ENCODE assay signal across 8 mouse cellular contexts in the genomic region with DNA sequence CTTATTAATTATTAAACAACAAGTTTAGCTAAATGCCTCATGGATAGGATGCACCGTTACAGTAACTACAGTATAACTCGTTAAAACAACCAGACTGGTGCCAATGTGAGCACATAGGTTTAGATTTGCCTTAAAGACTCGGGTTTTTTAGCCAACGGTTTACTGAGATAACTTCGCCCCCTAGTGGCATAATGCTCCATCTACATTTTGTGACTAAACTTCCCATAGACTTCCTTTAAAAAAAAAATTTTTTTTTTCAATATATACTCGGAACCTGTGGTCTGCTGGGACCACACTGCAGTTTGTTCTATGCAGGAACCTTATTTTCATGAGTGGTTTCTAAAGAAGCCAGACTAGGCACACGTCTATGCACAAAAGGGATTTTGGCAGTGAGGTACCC. TPM values are rescaled to one million over a fixed set of nuclear protein-coding genes. Genes with fewer than 3 reads are reported as not detected.
DNase-seq lines count a peak whose midpoint lies in the region; ATAC-seq and TF ChIP-seq lines count a peak whose summit lies in the region.

No protein-coding gene starts in this region.

- no peaks in the 10 kb centered on the region for H3K79me2 ChIP-seq in myocyte (ENCODE audit: control insufficient read depth, insufficient read depth)

- ATAC-seq in forebrain, postnatal 0 days: peak; percentile 77
- ATAC-seq in intestine, embryonic 14.5 days (replicated peaks; ENCODE audit: low FRiP score, low TSS enrichment, low read depth): no peak
- no peak for ATAC-seq in limb, embryonic 14.5 days (ENCODE audit: low FRiP score, low read depth)

- H3K4me3 ChIP-seq in forebrain, postnatal 0 days (ENCODE audit: low read depth, low read length): no peak overlapping the region
- no peak overlapping the region for H3K4me3 ChIP-seq in intestine, embryonic 14.5 days (ENCODE audit: low read depth, low read length)
- no peak overlapping the region for H3K4me3 ChIP-seq in limb, embryonic 14.5 days (replicated peaks; ENCODE audit: low read length)
- no peak overlapping the region for H3K4me3 ChIP-seq in myocyte

- peak; percentile 13 for DNase-seq in kidney, adult 18-20 months
- DNase-seq in kidney, adult 11 months: no peak
- DNase-seq in c-Kit-positive CD71-positive TER-119-negative erythroid progenitor cells, embryonic 14.5 days (ENCODE audit: low read depth): peak; percentile 27
- DNase-seq in forebrain, postnatal 0 days: peak; percentile 90
- peak; percentile 55 for DNase-seq in intestine, embryonic 14.5 days (ENCODE audit: low spot score)
- peak; percentile 92 for DNase-seq in limb, embryonic 14.5 days (ENCODE audit: low spot score)
- DNase-seq in urinary bladder, adult 2 months (ENCODE audit: low spot score): no peak

- peak; percentile 84 for TF ChIP-seq CTCF in forebrain, postnatal 0 days (IDR thresholded peaks at IDR 0.05; ENCODE audit: low read depth)

- H3K36me3 ChIP-seq in forebrain, postnatal 0 days (ENCODE audit: insufficient read depth): no peaks in the 10 kb centered on the region
- H3K36me3 ChIP-seq in intestine, embryonic 14.5 days (ENCODE audit: control insufficient read depth, insufficient read depth, low read length): no peaks in the 10 kb centered on the region
- no peaks in the 10 kb centered on the region for H3K36me3 ChIP-seq in limb, embryonic 14.5 days (ENCODE audit: control insufficient read depth, insufficient read depth, low read length)
- no peaks in the 10 kb centered on the region for H3K36me3 ChIP-seq in myocyte (ENCODE audit: control insufficient read depth, insufficient read depth)

- H3K27ac ChIP-seq in forebrain, postnatal 0 days (ENCODE audit: low read depth, low read length): no peak overlapping the region
- no peak overlapping the region for H3K27ac ChIP-seq in intestine, embryonic 14.5 days (ENCODE audit: low read depth)
- no peak overlapping the region for H3K27ac ChIP-seq in limb, embryonic 14.5 days (replicated peaks; ENCODE audit: low read depth, low read length)

- 5% methylated on average over 7 of the region's 7 CpGs for WGBS in forebrain, postnatal 0 days
- WGBS in intestine, embryonic 14.5 days: 8% methylated on average over 7 of the region's 7 CpGs
- WGBS in limb, embryonic 14.5 days: 4% methylated on average over 7 of the region's 7 CpGs

- H3K9me3 ChIP-seq in forebrain, postnatal 0 days (ENCODE audit: low read length): no peaks in the 10 kb centered on the region
- H3K9me3 ChIP-seq in intestine, embryonic 14.5 days (ENCODE audit: control insufficient read depth, low read length): no peaks in the 10 kb centered on the region
- no peaks in the 10 kb centered on the region for H3K9me3 ChIP-seq in limb, embryonic 14.5 days (ENCODE audit: control insufficient read depth, low read length)

- no peak overlapping the region for H3K9ac ChIP-seq in forebrain, postnatal 0 days
- no peak overlapping the region for H3K9ac ChIP-seq in intestine, embryonic 14.5 days (ENCODE audit: low read length)
- H3K9ac ChIP-seq in limb, embryonic 14.5 days (ENCODE audit: low read depth, low read length, severe bottlenecking): no peak overlapping the region

- H3K27me3 ChIP-seq in forebrain, postnatal 0 days (ENCODE audit: insufficient read depth, low read length): no peaks in the 10 kb centered on the region
- no peaks in the 10 kb centered on the region; the same call in none of the 2 replicates for H3K27me3 ChIP-seq in intestine, embryonic 14.5 days (replicated peaks; ENCODE audit: control insufficient read depth, insufficient read depth, low read length)
- no peaks in the 10 kb centered on the region for H3K27me3 ChIP-seq in limb, embryonic 14.5 days (ENCODE audit: control insufficient read depth, insufficient read depth, low read length)
- peaks cover 4% of the 10 kb centered on the region for H3K27me3 ChIP-seq in myocyte (ENCODE audit: control insufficient read depth, insufficient read depth, insufficient read length)

- no peak overlapping the region for H3ac ChIP-seq in myocyte (ENCODE audit: control insufficient read depth, insufficient read length)

- TF ChIP-seq POLR2A in limb, embryonic 14.5 days (IDR thresholded peaks at IDR 0.05; ENCODE audit: borderline replicate concordance, extremely low read depth, insufficient read depth, insufficient read length): no peak
- no peak for TF ChIP-seq POLR2A in myocyte (IDR thresholded peaks at IDR 0.05; ENCODE audit: insufficient read length, low read depth)

- H3K4me1 ChIP-seq in forebrain, postnatal 0 days (ENCODE audit: insufficient read depth): no peaks in the 10 kb centered on the region
- no peaks in the 10 kb centered on the region for H3K4me1 ChIP-seq in intestine, embryonic 14.5 days (replicated peaks; ENCODE audit: control insufficient read depth, insufficient read depth, low read length)
- no peaks in the 10 kb centered on the region for H3K4me1 ChIP-seq in limb, embryonic 14.5 days (ENCODE audit: control insufficient read depth, insufficient read depth, low read length)

- 0 out of 2 replicates have a peak overlapping the region, but pooled peaks have one; percentile 16 for H3K4me2 ChIP-seq in forebrain, postnatal 0 days (ENCODE audit: low read depth)
- H3K4me2 ChIP-seq in intestine, embryonic 14.5 days (ENCODE audit: low read length): peak overlapping the region; percentile 26
- no peak overlapping the region for H3K4me2 ChIP-seq in limb, embryonic 14.5 days (replicated peaks; ENCODE audit: low read depth, low read length, severe bottlenecking)
- peak overlapping the region; percentile 42 for H3K4me2 ChIP-seq in myocyte (ENCODE audit: low read depth)

TF ChIP-seq in myocyte, 11 proteins besides CTCF, POLR2A, EP300 and RAD21:
- no peak for TF ChIP-seq SRF (IDR thresholded peaks at IDR 0.05; ENCODE audit: control insufficient read depth, insufficient read length, low read depth)
- no peak for TF ChIP-seq USF1 (IDR thresholded peaks at IDR 0.05; ENCODE audit: low read depth)
- no peak for TF ChIP-seq POLR2AphosphoS2 (IDR thresholded peaks at IDR 0.05; ENCODE audit: insufficient read length, low read depth)
- no peak for TF ChIP-seq REST (IDR thresholded peaks at IDR 0.05; ENCODE audit: insufficient read depth, insufficient read length)
- TF ChIP-seq TCF3 (IDR thresholded peaks at IDR 0.05; ENCODE audit: insufficient read length, low read depth): no peak
- no peak for TF ChIP-seq MYOG (IDR thresholded peaks at IDR 0.05; ENCODE audit: control insufficient read depth in 1 of 3, insufficient read depth in 1 of 3, insufficient read length in 2 of 3, low read depth in 2 of 3)
- TF ChIP-seq E2F4 (IDR thresholded peaks at IDR 0.05; ENCODE audit: insufficient read depth): no peak
- TF ChIP-seq MYOD1 (IDR thresholded peaks at IDR 0.05; ENCODE audit: control insufficient read depth in 1 of 3, insufficient read length in 2 of 3, low read depth in 2 of 3): no peak
- no peak for TF ChIP-seq CEBPB (IDR thresholded peaks at IDR 0.05; ENCODE audit: insufficient read depth, poor library complexity, severe bottlenecking)
- TF ChIP-seq MAX (IDR thresholded peaks at IDR 0.05; ENCODE audit: low read depth): no peak
- no peak for TF ChIP-seq TCF12 (IDR thresholded peaks at IDR 0.05; ENCODE audit: insufficient read depth, poor library complexity, severe bottlenecking)

RNA-seq across cellular contexts. Expression of a gene that starts 16.2 kb away (rescaled TPM):
- 1.1 and 1.8 TPM in 2 replicates for total RNA-seq in forebrain, postnatal 0 days (2014; rRNA removed)
- polyA plus RNA-seq in forebrain, postnatal 0 days (2015; fragmentation: Nextera tagmentation; extraction: Ambion mirVana): 1.8 and 1.9 TPM in 2 replicates
- 0.08 and 0.30 TPM in 2 replicates for polyA plus RNA-seq in intestine, embryonic 14.5 days (2014; fragmentation: Nextera tagmentation; extraction: Ambion mirVana)
- 0.12 and 1.2 TPM in 2 replicates for polyA plus RNA-seq in limb, embryonic 14.5 days (2012; rRNA removed)
- 0.23 and 0.59 TPM in 2 replicates for polyA plus RNA-seq in limb, embryonic 14.5 days (2014; fragmentation: Nextera tagmentation; extraction: Ambion mirVana)
- 0.01 TPM for polyA plus RNA-seq in myocyte (2012; fragmentation: generic; extraction: Trizol)
- polyA plus RNA-seq in urinary bladder, adult 2 months (2012; rRNA removed): 0.23 TPM in 1 of 2 replicates, not detected in the other

RNA-seq across cellular contexts. Expression of a gene that starts 18.3 kb away (rescaled TPM):
- 95.0 and 99.9 TPM in 2 replicates for total RNA-seq in forebrain, postnatal 0 days (2014; rRNA removed)
- polyA plus RNA-seq in forebrain, postnatal 0 days (2015; fragmentation: Nextera tagmentation; extraction: Ambion mirVana): 30.7 and 42.8 TPM in 2 replicates
- polyA plus RNA-seq in intestine, embryonic 14.5 days (2014; fragmentation: Nextera tagmentation; extraction: Ambion mirVana): 37.6 and 41.4 TPM in 2 replicates
- polyA plus RNA-seq in limb, embryonic 14.5 days (2012; rRNA removed): 23.2 and 24.6 TPM in 2 replicates
- 32.6 and 33.0 TPM in 2 replicates for polyA plus RNA-seq in limb, embryonic 14.5 days (2014; fragmentation: Nextera tagmentation; extraction: Ambion mirVana)
- 20.2 TPM for polyA plus RNA-seq in myocyte (2012; fragmentation: generic; extraction: Trizol)
- polyA plus RNA-seq in urinary bladder, adult 2 months (2012; rRNA removed): 22.2 and 22.3 TPM in 2 replicates

Comparison
In these comparisons a context has a peak if more than half of its experiments do, and no peak if none do; other contexts are left out.
1. DNase-seq: peak in kidney, adult 18-20 months (single experiment), c-Kit-positive CD71-positive TER-119-negative erythroid progenitor cells, embryonic 14.5 days (single experiment), forebrain, postnatal 0 days (single experiment), intestine, embryonic 14.5 days (single experiment) and limb, embryonic 14.5 days (single experiment); none in kidney, adult 11 months (single experiment) and urinary bladder, adult 2 months (single experiment).